Mouse (Mus musculus) neural tube, embryonic 14.5 days (tissue): Measurements from ENCODE around the gene Akr1c12. TPM values are rescaled to one million over a fixed set of nuclear protein-coding genes. Genes with fewer than 3 reads are reported as not detected.

Experiments
- ATAC-seq: fragments of 200-750 bp; cut with Nextera tagmentation; 2 replicates; pipeline ENCODE4 v1.8.0; 2017; ENCODE audit warnings: low read depth, mild to moderate bottlenecking, moderate TSS enrichment, moderate library complexity
- H3K27ac ChIP-seq: fragments of 300-500 bp; sonication (generic); 2 replicates; pipeline ENCODE4 v1.5.1; 2014; ENCODE audit warnings: low read depth, mild to moderate bottlenecking, control low read depth, low read length, moderate library complexity, mixed read lengths
- H3K27me3 ChIP-seq: fragments of 300-500 bp; sonication (generic); 2 replicates; pipeline ENCODE4 v1.6.1; 2014; ENCODE audit warnings: low read length; ENCODE audit not compliant: control insufficient read depth, insufficient read depth
- H3K36me3 ChIP-seq: fragments of 300-500 bp; sonication (generic); 2 replicates; pipeline ENCODE4 v1.6.1; 2014; ENCODE audit warnings: low read length, mixed read lengths; ENCODE audit not compliant: control insufficient read depth, insufficient read depth
- H3K4me1 ChIP-seq: fragments of 300-500 bp; sonication (generic); 2 replicates; pipeline ENCODE4 v1.6.1; 2014; ENCODE audit warnings: low read length; ENCODE audit not compliant: control insufficient read depth, insufficient read depth
- H3K4me2 ChIP-seq: fragments of 300-500 bp; sonication (generic); 2 replicates; pipeline ENCODE4 v1.6.1; 2014; ENCODE audit warnings: mild to moderate bottlenecking, low read depth, low read length, control low read depth
- H3K4me3 ChIP-seq: fragments of 300-500 bp; sonication (generic); 2 replicates; pipeline ENCODE4 v1.5.1; 2014; ENCODE audit warnings: low read depth, low read length, control low read depth, mixed read lengths
- H3K9ac ChIP-seq: fragments of 300-500 bp; sonication (generic); replicated peaks from 2 replicates; pipeline ENCODE4 v1.6.1; 2014; ENCODE audit warnings: low read depth, mild to moderate bottlenecking, control low read depth, low read length, mixed read lengths
- H3K9me3 ChIP-seq: fragments of 300-500 bp; sonication (generic); 2 replicates; pipeline ENCODE4 v1.6.1; 2016; ENCODE audit warnings: low read length; ENCODE audit not compliant: control insufficient read depth
- WGBS: fragments of 180-500 bp; shearing (Covaris S2); extraction: QIAGEN DNeasy Blood & Tissue Kit; methylation state at CpG from one replicate; pipeline ENCODE4 v1.1.7; 2014; 5-methylcytosine and 5-hydroxymethylcytosine counted together
- polyA plus RNA-seq: library from polyadenylated mRNA; unstranded; fragments of >200 nt; fragmentation: Nextera tagmentation; extraction: Ambion mirVana; gene quantifications from 2 replicates; pipeline ENCODE4 v1.2.1, GENCODE M21; 2014

Akr1c12 gene
- polyA plus RNA-seq, 1 experiment from 2014 or later, result 0.17 TPM

GRCm38 (mm10) chr13:4228441-4228840 is 50.8 kb downstream of the Akr1c12 start, which contains the start of gene Akr1c19:
Akr1c19 (plus strand) TSS chr13:4228700.
- Histone ChIP-seq H3K4me2 (no peak within 1 kb of the TSS), H3K9ac (no peak within 1 kb of the TSS), H3K4me3 (no peak within 1 kb of the TSS), H3K4me1 (no peaks in the 10 kb centered on the region), H3K27ac (no peak within 1 kb of the TSS), H3K9me3 (no peaks in the 10 kb centered on the region), H3K27me3 (no peaks in the 10 kb centered on the region), H3K36me3 (no peaks in the 10 kb centered on the region)
- ATAC-seq, result no peak
- WGBS, result 76% methylated on average over 1 of the region's 1 CpGs

Other genes starting within 250 kb of the Akr1c12 start
- gene Akr1c14, start 230.4 kb downstream of the Akr1c12 start, polyA plus RNA-seq, result 0.37 and 0.62 TPM in 2 replicates
- 0.17 TPM in 1 of 2 replicates, not detected in the other for gene Akr1c18, start 128.8 kb downstream of the Akr1c12 start, polyA plus RNA-seq
- 5.7 and 9.4 TPM in 2 replicates for gene Akr1c13, start 88.3 kb downstream of the Akr1c12 start, polyA plus RNA-seq
- 6.9 and 9.5 TPM in 2 replicates for gene Akr1c19, start 50.7 kb downstream of the Akr1c12 start, polyA plus RNA-seq
- not detected in 2 replicates for gene Akr1c6, start 154.9 kb upstream of the Akr1c12 start, polyA plus RNA-seq
- gene Akr1c20, start 243.9 kb upstream of the Akr1c12 start, polyA plus RNA-seq, result not detected in 2 replicates